Mouse (Mus musculus) hindlimb bud, embryonic 11.5 days (tissue): ENCODE measurements at regions not wholly inside any gene's neighbourhood (a gene's known extent, or its start where the extent isn't known, plus 50 kb on each side); places are given as distances from the start of the nearest gene placed in this dataset.
"Not testable (repeated sequence)": the region's sequence is repeated elsewhere in the genome, so short reads cannot be mapped to it uniquely, and the experiment has no call there.

Source experiments
- DNase-seq: peaks from one replicate; pipeline ENCODE4 v3.0.0-alpha.2; 2012; ENCODE audit warnings: low read depth, low spot score; ENCODE audit errors: extremely low spot score

- DNase-seq, result no peak
Measured at GRCm38 (mm10) chr13:26464096-26464495, 305.9 kb downstream of the Hdgfl1 start.

- no peak for DNase-seq
Measured at GRCm38 (mm10) chr13:26457487-26458253, 312.3 kb downstream of the Hdgfl1 start.

DNA sequence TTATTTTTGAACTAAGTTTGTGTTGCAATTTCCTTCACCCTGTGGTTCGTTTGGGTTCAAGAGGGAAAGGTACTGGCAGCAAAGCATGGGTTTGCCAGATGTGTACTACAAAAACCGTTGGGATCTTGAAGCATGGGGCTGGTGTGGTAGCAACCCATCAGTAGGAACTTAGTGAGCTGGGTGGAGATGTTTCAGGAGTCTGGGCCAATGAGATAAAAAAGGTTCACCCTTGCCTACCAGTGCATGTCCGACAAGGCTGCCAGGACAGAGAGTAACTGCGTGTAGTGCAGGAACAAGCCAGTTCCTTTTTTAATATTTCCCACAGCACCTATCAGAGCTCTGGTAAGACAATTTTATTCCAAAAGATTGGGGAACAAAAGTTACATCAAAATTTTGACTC lies 343.3 kb downstream of the Hdgfl1 start:
- no peak for DNase-seq

DNA sequence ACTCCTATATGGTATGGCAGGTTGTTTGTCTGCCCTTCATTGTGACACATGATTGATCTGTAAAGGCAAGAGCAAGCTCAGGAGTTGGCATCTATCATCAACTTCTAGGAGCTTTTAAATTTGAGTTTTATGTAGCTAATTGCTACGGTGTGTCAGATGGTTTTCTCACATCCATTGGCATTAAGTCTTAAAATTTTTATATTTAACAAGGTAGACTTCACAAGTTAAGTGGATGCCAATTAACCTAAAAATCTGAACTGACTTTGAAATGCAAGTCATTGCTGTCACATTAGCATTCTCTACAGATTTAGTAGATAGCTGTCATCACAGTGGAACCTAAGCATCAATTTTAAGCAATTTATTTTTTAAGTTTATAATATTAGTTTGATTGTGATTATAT lies 345.5 kb downstream of the Hdgfl1 start:
- DNase-seq, result no peak

GRCm38 (mm10) chr13:26405757-26406156 lies 364.2 kb downstream of the Hdgfl1 start:
- DNase-seq, result no peak

GRCm38 (mm10) chr13:26404707-26405106 lies 365.3 kb downstream of the Hdgfl1 start:
- no peak for DNase-seq

DNA sequence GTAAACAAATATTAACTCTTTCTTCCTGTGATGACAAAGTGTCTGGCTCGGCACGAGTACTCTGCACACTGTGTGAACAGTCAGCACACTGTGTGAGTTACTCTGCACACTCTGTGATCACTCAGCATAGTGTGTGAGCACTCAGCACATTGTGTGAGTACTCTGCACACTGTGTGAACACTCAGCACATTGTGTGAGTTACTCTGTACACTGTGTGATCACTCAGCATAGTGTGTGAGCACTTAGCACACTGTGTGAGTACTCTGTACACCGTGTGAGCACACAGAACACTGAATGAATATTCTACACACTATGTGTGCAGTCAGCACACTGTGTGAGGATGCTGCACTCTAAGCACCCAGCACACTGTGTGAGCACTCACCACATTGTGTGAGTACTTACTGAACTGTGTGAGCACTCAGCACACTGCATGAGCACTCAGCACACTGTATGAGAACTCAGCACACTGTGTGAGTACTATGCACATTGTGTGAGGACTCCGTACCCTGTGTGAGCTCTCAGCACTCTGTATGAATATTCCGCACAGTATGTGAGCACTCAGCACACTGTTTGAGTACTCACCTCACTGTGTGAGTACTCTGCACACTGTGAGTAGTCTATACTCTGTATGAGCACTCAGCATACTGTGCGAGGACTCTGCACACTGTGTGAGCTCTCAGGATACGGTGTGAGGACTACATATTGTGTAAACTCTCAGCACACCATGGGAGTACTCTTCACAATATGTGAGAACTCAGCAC lies 381.9 kb downstream of the Hdgfl1 start:
- no peak for DNase-seq

GRCm38 (mm10) chr13:26382631-26383030 lies 387.3 kb downstream of the Hdgfl1 start:
- no peak for DNase-seq

DNA sequence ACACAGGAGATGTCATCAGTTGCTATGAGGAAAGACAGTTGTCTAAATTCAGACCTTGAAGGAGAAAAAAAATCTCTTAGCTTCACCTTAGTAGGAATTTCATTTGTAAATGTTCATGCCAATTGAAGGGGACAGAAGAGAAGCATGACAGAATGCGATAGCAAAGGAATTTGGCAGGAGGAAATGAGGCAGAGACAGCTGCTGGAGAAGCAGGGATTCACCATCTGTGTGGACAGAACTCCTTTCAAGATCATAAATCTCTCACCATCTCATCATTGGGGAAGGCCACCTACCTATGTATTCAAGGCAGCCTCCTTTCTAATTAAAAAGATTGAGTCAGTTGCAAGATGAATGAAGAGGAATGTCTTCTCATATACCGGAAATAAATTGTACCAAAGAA lies 387.8 kb downstream of the Hdgfl1 start:
- no peak for DNase-seq

DNA sequence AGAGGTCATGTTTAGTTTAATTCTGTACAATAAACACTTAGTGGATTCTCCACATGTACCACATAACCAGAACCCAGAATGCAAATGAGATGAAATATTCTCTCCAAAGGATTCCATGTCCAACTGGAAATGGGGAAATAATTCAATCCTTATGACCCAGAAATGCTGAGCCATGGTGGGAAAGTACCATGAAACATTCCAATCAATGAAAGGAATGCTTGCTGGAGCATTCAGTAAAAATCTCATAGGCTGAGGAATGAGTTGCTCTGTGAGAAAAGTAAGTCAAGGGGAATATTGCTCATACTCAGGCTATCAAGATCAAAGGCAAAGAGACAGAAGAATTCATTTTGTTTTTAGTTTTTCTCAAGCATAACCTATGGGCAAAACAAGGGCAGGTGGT lies 394.4 kb downstream of the Hdgfl1 start:
- DNase-seq, result no peak

DNA sequence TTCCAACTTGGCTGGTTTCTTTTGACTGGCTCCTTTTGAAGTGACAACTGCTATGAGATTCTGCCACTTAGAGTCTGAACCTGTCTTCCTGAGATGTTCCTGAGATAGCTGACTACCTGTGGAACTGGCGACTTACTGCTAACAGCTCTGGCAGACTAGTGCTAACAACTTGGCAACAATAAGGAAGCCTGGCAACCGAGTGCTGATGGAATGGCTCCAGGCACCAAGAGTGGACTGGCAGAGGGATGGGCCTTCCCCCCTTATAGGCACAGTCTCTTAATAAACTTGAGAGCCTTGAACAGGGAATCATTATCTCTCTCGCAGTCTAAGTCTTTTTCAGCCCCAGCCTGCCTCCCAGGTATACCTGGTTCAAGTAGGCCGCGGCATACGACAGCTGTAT lies 404.1 kb downstream of the Hdgfl1 start:
- not testable (repeated sequence) for DNase-seq

DNA sequence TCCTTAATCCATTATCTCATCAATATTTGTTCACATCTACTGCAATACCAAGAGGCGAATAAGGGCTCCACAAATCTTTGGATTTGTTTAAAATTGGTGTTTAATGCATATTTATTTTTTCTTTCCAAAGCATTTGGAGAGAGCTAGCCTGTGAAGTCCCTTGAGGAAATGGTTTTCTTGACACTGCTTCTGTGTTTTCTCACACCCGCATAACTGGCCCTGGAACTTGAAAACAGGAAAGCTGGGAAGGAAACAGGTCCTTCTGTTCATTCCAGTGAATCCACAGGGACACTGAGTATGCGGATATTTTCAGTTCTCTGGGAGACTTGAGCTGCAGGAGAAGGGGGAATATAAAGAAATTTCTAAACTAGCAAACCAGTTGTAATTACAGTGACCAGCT lies 413.6 kb downstream of the Hdgfl1 start:
- peak; percentile 26 for DNase-seq

DNA sequence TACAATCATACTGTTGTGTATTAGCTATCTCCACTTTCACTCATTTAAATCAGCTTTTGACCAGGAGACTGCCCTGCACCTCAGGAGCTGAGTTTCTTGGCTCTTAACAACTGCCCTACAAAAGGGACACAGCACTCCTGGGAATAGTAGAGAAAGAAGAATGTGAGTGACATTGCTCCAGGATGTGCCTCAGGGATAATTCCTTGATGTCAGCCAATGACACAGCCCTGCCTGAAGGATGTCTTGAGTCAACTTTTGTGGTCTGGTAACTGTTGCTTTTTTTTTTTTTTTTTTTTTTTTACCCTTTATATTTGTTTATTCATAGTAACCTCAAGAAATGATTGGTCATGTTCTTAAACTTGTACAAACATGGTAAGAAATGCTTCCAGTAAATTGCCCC lies 415.5 kb downstream of the Hdgfl1 start:
- DNase-seq, result no peak

GRCm38 (mm10) chr13:26350510-26350909 lies 419.5 kb downstream of the Hdgfl1 start:
- DNase-seq, result no peak

GRCm38 (mm10) chr13:26338795-26339194 lies 431.2 kb downstream of the Hdgfl1 start:
- DNase-seq, result no peak

DNA sequence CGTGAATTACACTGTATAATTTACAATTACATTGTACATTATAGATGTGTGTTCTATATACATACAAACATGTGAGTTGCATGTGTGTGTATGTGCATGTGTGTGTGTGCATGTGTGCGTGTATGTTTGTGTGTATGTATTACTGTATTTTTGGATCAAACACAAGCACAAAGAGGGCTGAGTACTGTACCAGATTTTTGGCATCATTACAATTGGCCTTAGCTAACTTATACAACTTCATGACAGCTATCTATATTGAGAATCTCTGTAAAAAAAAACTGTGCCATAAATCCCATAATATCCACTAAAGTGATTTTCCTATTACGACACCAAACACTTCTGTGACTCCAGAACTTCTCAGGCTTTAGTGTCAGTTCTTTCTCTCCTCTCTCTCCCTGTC lies 444.9 kb downstream of the Hdgfl1 start:
- DNase-seq, result no peak

GRCm38 (mm10) chr13:26324633-26325032 lies 445.3 kb downstream of the Hdgfl1 start:
- DNase-seq, result no peak

- no peak for DNase-seq
Measured at GRCm38 (mm10) chr13:26318557-26318956, 451.4 kb downstream of the Hdgfl1 start.

- no peak for DNase-seq
Measured at GRCm38 (mm10) chr13:26312246-26313010, 457.5 kb downstream of the Hdgfl1 start.

- no peak for DNase-seq
Measured at GRCm38 (mm10) chr13:26284073-26284444, 485.9 kb downstream of the Hdgfl1 start.

- DNase-seq, result no peak
Measured at GRCm38 (mm10) chr13:26283397-26284072, 486.4 kb downstream of the Hdgfl1 start.
